Mouse (Mus musculus) hindbrain, postnatal 0 days (tissue): ENCODE measurements at regions not wholly inside any gene's neighbourhood (a gene's known extent, or its start where the extent isn't known, plus 50 kb on each side); places are given as distances from the start of the nearest gene placed in this dataset.

Source experiments
- ATAC-seq: fragments of 200-750 bp; cut with Nextera tagmentation; 2 replicates; pipeline ENCODE4 v1.8.0; 2017; ENCODE audit warnings: mild to moderate bottlenecking, moderate TSS enrichment, moderate library complexity
- DNase-seq: peaks from one replicate; pipeline ENCODE4 v3.0.0-alpha.2; 2015; ENCODE audit warnings: low spot score
- H3K27ac ChIP-seq: fragments of 300-500 bp; sonication (generic); 2 replicates; pipeline ENCODE4 v1.5.1; 2014; ENCODE audit warnings: mild to moderate bottlenecking
- H3K27me3 ChIP-seq: fragments of 300-500 bp; sonication (generic); 2 replicates; pipeline ENCODE4 v1.6.1; 2014; ENCODE audit warnings: low read length, mixed read lengths; ENCODE audit not compliant: insufficient read depth
- H3K36me3 ChIP-seq: fragments of 300-500 bp; sonication (generic); 2 replicates; pipeline ENCODE4 v1.6.1; 2014; ENCODE audit warnings: low read length, mixed read lengths; ENCODE audit not compliant: insufficient read depth
- H3K4me1 ChIP-seq: fragments of 300-500 bp; sonication (generic); 2 replicates; pipeline ENCODE4 v1.6.1; 2014; ENCODE audit warnings: antibody characterized with exemption, low read length, mixed read lengths; ENCODE audit not compliant: insufficient read depth
- H3K4me2 ChIP-seq: fragments of 300-500 bp; sonication (generic); 2 replicates; pipeline ENCODE4 v1.6.1; 2014; ENCODE audit warnings: low read depth, mild to moderate bottlenecking, low read length, moderate library complexity, mixed read lengths
- H3K4me3 ChIP-seq: fragments of 300-500 bp; sonication (generic); 2 replicates; pipeline ENCODE4 v1.5.1; 2014; ENCODE audit warnings: low read length
- H3K9ac ChIP-seq: fragments of 300-500 bp; sonication (generic); replicated peaks from 2 replicates; pipeline ENCODE4 v1.6.1; 2014; ENCODE audit warnings: mild to moderate bottlenecking, low read length, moderate library complexity, mixed read lengths
- H3K9me3 ChIP-seq: fragments of 300-500 bp; sonication (generic); 2 replicates; pipeline ENCODE4 v1.6.1; 2016; ENCODE audit warnings: low read length, mixed read lengths
- CTCF ChIP-seq: IDR thresholded peaks from 2 replicates; pipeline ENCODE4 v1.5.1; 2016; ENCODE audit warnings: antibody characterized with exemption, control low read depth, low read depth
- WGBS: fragments of 180-500 bp; shearing (Covaris S2); extraction: QIAGEN DNeasy Blood & Tissue Kit; methylation state at CpG from one replicate; pipeline ENCODE4 v1.1.7; 2014; 5-methylcytosine and 5-hydroxymethylcytosine counted together

GRCm38 (mm10) chr16:71711879-71712278 is 596.2 kb upstream of the Robo1 start:
- no peak overlapping the region for H3K9ac ChIP-seq
- TF ChIP-seq CTCF: no peak
- no peaks in the 10 kb centered on the region for H3K27me3 ChIP-seq
- no peak overlapping the region for H3K27ac ChIP-seq
- H3K36me3 ChIP-seq: no peaks in the 10 kb centered on the region
- no peak for ATAC-seq
- H3K4me2 ChIP-seq: no peak overlapping the region
- H3K4me1 ChIP-seq: no peaks in the 10 kb centered on the region
- no peaks in the 10 kb centered on the region for H3K9me3 ChIP-seq
- no peak overlapping the region for H3K4me3 ChIP-seq
- DNase-seq: no peak
- WGBS: 37% methylated on average over 2 of the region's 2 CpGs

DNA sequence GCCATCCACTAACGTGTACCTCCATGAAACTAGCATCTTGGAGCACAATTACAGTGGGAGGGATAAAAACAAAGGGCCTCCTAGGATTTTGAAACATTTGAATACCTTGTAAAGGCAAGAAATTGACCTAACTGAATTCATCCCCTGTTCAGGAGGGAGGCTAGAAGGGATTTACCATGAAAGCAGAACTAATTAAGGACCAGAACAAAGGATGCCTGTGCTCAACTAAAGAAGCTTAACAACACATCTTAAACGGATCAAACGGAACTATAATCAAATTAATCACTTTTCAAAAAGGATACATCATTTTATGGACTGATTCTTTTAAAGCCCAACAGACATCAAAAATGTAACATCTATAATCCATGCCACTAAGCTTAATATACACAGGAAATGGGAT is 590.9 kb upstream of the Robo1 start:
- no peak overlapping the region for H3K27ac ChIP-seq
- no peak overlapping the region for H3K4me3 ChIP-seq
- ATAC-seq: no peak
- no peaks in the 10 kb centered on the region for H3K4me1 ChIP-seq
- no peak for TF ChIP-seq CTCF
- H3K9me3 ChIP-seq: no peaks in the 10 kb centered on the region
- no peak overlapping the region for H3K4me2 ChIP-seq
- no peak for DNase-seq
- H3K9ac ChIP-seq: no peak overlapping the region
- no peaks in the 10 kb centered on the region for H3K36me3 ChIP-seq
- H3K27me3 ChIP-seq: no peaks in the 10 kb centered on the region
- WGBS: 22% methylated on average over 3 of the region's 3 CpGs

DNA sequence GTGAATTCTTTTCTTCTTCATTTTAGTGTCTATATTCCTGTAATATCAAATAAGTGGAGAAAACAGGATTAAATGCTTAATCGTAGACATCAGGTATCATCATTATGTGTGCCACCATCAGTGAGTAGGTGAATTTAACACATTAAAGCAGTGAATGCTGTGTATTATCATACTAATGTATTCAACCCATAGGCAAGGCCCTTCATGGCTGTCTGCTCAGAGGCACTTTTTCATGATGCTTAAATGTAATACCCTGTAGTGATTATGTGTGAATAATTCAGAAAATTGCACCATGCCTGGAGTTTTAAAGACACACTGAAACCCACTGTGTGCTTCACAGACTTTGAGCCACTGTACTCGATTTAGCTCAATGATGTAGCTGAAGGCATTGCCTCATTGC is 583.2 kb upstream of the Robo1 start:
- ATAC-seq (no peak), DNase-seq (no peak)
- Histone ChIP-seq H3K27me3 (no peaks in the 10 kb centered on the region), H3K27ac (no peak overlapping the region), H3K9ac (no peak overlapping the region), H3K36me3 (no peaks in the 10 kb centered on the region), H3K4me1 (no peaks in the 10 kb centered on the region), H3K4me3 (no peak overlapping the region), H3K9me3 (no peaks in the 10 kb centered on the region), H3K4me2 (no peak overlapping the region)
- TF ChIP-seq CTCF: no peak
- 76% methylated on average over 2 of the region's 2 CpGs for WGBS

GRCm38 (mm10) chr16:71737941-71738340 is 570.2 kb upstream of the Robo1 start:
- Histone ChIP-seq H3K27me3 (no peaks in the 10 kb centered on the region), H3K36me3 (no peaks in the 10 kb centered on the region), H3K4me3 (no peak overlapping the region), H3K9ac (no peak overlapping the region), H3K4me2 (no peak overlapping the region), H3K9me3 (no peaks in the 10 kb centered on the region), H3K27ac (no peak overlapping the region), H3K4me1 (no peaks in the 10 kb centered on the region)
- TF ChIP-seq CTCF: no peak
- no peak for ATAC-seq
- WGBS: 77% methylated on average over 2 of the region's 2 CpGs
- no peak for DNase-seq

GRCm38 (mm10) chr16:71739104-71739503 is 569.0 kb upstream of the Robo1 start:
- H3K36me3 ChIP-seq: no peaks in the 10 kb centered on the region
- ATAC-seq (no peak), DNase-seq (no peak)
- no peaks in the 10 kb centered on the region for H3K27me3 ChIP-seq
- H3K4me2 ChIP-seq: no peak overlapping the region
- H3K9me3 ChIP-seq: no peaks in the 10 kb centered on the region
- WGBS: 89% methylated on average over 5 of the region's 5 CpGs
- no peak overlapping the region for H3K4me3 ChIP-seq
- H3K4me1 ChIP-seq: no peaks in the 10 kb centered on the region
- H3K27ac ChIP-seq: no peak overlapping the region
- no peak for TF ChIP-seq CTCF
- no peak overlapping the region for H3K9ac ChIP-seq

DNA sequence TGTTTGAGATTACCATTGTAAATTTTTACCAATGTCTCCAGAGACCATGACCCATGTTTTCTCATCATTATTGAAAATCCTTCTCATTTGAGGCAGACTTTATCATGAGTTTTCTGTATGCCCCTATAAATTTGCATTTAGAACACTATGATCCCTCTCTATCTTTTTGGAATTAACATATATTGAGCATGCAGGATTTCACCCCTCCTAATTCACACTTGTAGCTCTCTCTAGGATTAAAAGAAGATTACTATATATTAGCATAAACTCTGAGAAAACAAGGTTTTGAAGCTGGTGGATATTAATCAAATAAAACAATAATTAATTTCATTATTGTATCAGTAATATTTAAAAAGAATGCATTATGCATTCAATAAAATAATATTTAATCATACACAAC is 527.2 kb upstream of the Robo1 start:
- H3K9me3 ChIP-seq: no peaks in the 10 kb centered on the region
- no peak for DNase-seq
- TF ChIP-seq CTCF: no peak

DNA sequence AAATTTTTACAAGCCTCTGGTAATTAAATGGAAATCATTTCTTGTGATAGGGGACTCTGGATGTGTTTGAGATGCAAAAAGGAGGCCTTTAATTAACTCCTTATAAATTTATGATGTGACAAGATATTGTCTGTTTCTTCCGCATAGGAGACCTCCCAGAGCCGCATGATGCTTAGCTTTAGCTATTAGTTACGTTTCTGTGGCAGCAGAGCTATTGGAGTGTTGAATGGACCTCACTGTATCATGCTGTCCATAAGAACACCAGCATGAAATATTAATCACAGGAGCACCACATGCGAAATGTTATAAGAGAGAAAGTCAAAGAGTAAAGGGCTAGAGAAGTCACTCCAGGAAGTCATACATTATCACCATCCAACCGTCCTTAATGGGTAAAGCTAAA is 495.3 kb upstream of the Robo1 start:
- Histone ChIP-seq H3K36me3 (no peaks in the 10 kb centered on the region), H3K4me2 (no peak overlapping the region), H3K27ac (no peak overlapping the region), H3K9me3 (no peaks in the 10 kb centered on the region), H3K9ac (no peak overlapping the region), H3K27me3 (no peaks in the 10 kb centered on the region), H3K4me1 (no peaks in the 10 kb centered on the region), H3K4me3 (no peak overlapping the region)
- WGBS: 46% methylated on average over 5 of the region's 5 CpGs
- no peak for TF ChIP-seq CTCF
- DNase-seq: no peak
- ATAC-seq: no peak

More for the DNA sequence above, 527.2 kb upstream of the Robo1 start:
- Histone ChIP-seq H3K9ac (no peak overlapping the region), H3K27me3 (no peaks in the 10 kb centered on the region), H3K4me1 (no peaks in the 10 kb centered on the region), H3K27ac (no peak overlapping the region), H3K4me3 (no peak overlapping the region), H3K4me2 (no peak overlapping the region), H3K36me3 (no peaks in the 10 kb centered on the region)
- ATAC-seq: no peak

DNA sequence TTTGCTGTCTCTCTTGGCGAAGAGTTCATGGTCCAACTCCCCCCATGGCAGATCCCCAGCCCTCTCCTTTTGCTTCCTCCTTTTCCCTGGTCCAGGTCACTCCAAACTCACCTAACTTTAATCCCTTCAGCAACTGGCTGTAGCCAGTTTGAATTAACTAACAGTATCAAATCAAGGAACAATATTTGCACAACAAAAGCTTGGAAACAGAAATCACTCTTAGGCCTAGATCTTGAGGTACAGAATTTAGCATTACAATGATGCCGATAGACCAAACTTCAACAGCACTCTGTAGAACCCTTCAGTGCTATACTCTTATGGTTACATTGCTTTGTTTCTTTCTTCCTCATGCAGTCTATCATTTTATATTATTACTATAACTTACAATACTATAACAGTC is 472.8 kb upstream of the Robo1 start:
- no peaks in the 10 kb centered on the region for H3K27me3 ChIP-seq
- no peak for DNase-seq
- no peaks in the 10 kb centered on the region for H3K36me3 ChIP-seq
- no peak overlapping the region for H3K27ac ChIP-seq
- no peaks in the 10 kb centered on the region for H3K9me3 ChIP-seq
- H3K4me1 ChIP-seq: no peaks in the 10 kb centered on the region
- H3K9ac ChIP-seq: no peak overlapping the region
- no peak for TF ChIP-seq CTCF
- H3K4me2 ChIP-seq: no peak overlapping the region
- no peak overlapping the region for H3K4me3 ChIP-seq
- no peak for ATAC-seq
- 84% methylated on average over 2 of the region's 2 CpGs for WGBS
